Mouse (Mus musculus): ENCODE results near the gene Grid1. TPM values are rescaled to one million over a fixed set of nuclear protein-coding genes. Genes with fewer than 3 reads are reported as not detected.

Gene Grid1
- polyA plus RNA-seq, 1 experiment from 2014 or later: 7.1 TPM

- no peaks in the 10 kb centered on the region for H3K36me3 ChIP-seq
- H3K9me3 ChIP-seq: no peaks in the 10 kb centered on the region
- H3K4me1 ChIP-seq (replicated peaks): no peaks in the 10 kb centered on the region
- H3K4me3 ChIP-seq: no peak overlapping the region
- H3K27ac ChIP-seq (replicated peaks): no peak overlapping the region
- no peak for ATAC-seq (ENCODE audit: low FRiP score, low read depth)
- no peaks in the 10 kb centered on the region for H3K27me3 ChIP-seq
- H3K4me2 ChIP-seq: no peak overlapping the region
- 83% methylated on average over 7 of the region's 7 CpGs for WGBS
- no peak overlapping the region for H3K9ac ChIP-seq
Observed at GRCm38 (mm10) chr14:35453702-35454101, 633.8 kb downstream of the Grid1 start.

GRCm38 (mm10) chr14:35468254-35468653 is 648.3 kb downstream of the Grid1 start:
- Histone ChIP-seq H3K9ac (no peak overlapping the region), H3K4me2 (no peak overlapping the region), H3K4me3 (no peak overlapping the region), H3K27ac (replicated peaks) (peak overlapping the region; percentile 40; the same call in 1 of the 2 replicates), H3K36me3 (no peaks in the 10 kb centered on the region), H3K4me1 (replicated peaks) (no peaks in the 10 kb centered on the region), H3K9me3 (no peaks in the 10 kb centered on the region), H3K27me3 (no peaks in the 10 kb centered on the region)
- ATAC-seq (ENCODE audit: low FRiP score, low read depth): no peak
- 55% methylated on average over 6 of the region's 6 CpGs for WGBS

DNA sequence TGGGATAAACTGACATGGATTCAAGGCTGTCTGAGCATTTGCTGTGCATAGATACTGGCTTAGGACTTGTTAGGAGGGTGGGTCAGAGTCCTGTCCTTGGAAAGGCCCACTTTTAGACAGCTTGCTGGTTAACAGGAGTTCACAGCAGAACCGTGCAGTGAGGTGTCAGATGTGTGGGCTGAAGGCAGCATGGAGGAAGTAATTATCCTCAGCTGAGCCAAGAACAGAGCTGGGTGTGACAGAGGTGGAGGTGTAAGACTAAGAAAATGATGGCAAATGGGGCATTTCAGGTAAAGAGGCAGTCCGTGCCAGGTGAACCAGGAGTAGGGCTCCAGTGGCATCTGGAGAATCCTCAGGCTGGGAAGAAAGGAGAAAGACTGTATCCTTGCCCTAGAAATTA is 666.1 kb downstream of the Grid1 start:
- Histone ChIP-seq H3K9ac (no peak overlapping the region), H3K4me3 (no peak overlapping the region), H3K27ac (replicated peaks) (no peak overlapping the region), H3K27me3 (no peaks in the 10 kb centered on the region), H3K9me3 (no peaks in the 10 kb centered on the region), H3K36me3 (no peaks in the 10 kb centered on the region), H3K4me2 (no peak overlapping the region), H3K4me1 (replicated peaks) (no peaks in the 10 kb centered on the region)
- no peak for ATAC-seq (ENCODE audit: low FRiP score, low read depth)
- 90% methylated on average over 2 of the region's 2 CpGs for WGBS

DNA sequence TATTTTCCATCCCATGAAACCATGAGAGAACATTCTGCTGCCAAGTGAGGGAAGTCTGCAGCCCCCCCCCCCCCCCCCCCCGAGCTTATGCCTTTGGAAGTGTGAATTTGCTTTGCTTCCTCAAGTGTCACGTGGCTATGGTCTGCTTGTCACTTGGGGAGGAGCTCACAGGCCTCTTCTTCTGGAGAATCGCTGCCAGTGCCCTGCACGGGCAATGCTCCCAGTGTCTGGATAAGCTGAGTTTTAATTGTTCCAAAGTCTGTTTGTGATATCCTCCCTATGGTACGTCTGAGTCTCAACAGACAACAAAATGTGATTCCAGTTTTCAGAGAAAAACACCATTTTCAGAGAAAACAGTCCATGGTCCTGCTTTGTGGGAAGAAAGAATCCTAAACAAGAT is 682.4 kb downstream of the Grid1 start:
- Histone ChIP-seq H3K9me3 (no peaks in the 10 kb centered on the region), H3K4me3 (no peak overlapping the region), H3K4me1 (replicated peaks) (no peaks in the 10 kb centered on the region), H3K36me3 (no peaks in the 10 kb centered on the region), H3K9ac (no peak overlapping the region), H3K4me2 (no peak overlapping the region), H3K27ac (replicated peaks) (no peak overlapping the region), H3K27me3 (no peaks in the 10 kb centered on the region)
- no peak for ATAC-seq (ENCODE audit: low FRiP score, low read depth)
- 70% methylated on average over 5 of the region's 5 CpGs for WGBS

- no peak overlapping the region for H3K27ac ChIP-seq (replicated peaks)
- no peak for ATAC-seq (ENCODE audit: low FRiP score, low read depth)
- H3K9me3 ChIP-seq: no peaks in the 10 kb centered on the region
- H3K9ac ChIP-seq: no peak overlapping the region
- H3K36me3 ChIP-seq: no peaks in the 10 kb centered on the region
- H3K4me3 ChIP-seq: no peak overlapping the region
- no peak overlapping the region for H3K4me2 ChIP-seq
- H3K27me3 ChIP-seq: no peaks in the 10 kb centered on the region
- H3K4me1 ChIP-seq (replicated peaks): no peaks in the 10 kb centered on the region
Observed at GRCm38 (mm10) chr14:35519402-35519801, 699.5 kb downstream of the Grid1 start.

- Histone ChIP-seq H3K27me3 (no peaks in the 10 kb centered on the region), H3K4me1 (replicated peaks) (no peaks in the 10 kb centered on the region), H3K4me2 (no peak overlapping the region), H3K36me3 (no peaks in the 10 kb centered on the region), H3K27ac (replicated peaks) (no peak overlapping the region), H3K9me3 (no peaks in the 10 kb centered on the region), H3K9ac (no peak overlapping the region), H3K4me3 (no peak overlapping the region)
- 84% methylated on average over 3 of the region's 3 CpGs for WGBS
- ATAC-seq (ENCODE audit: low FRiP score, low read depth): no peak
Observed at GRCm38 (mm10) chr14:35538835-35539234, 718.9 kb downstream of the Grid1 start.

- H3K4me1 ChIP-seq (replicated peaks): no peaks in the 10 kb centered on the region
- no peaks in the 10 kb centered on the region for H3K36me3 ChIP-seq
- whole genome bisulfite sequencing: 44% methylated on average over 4 of the region's 4 CpGs
- peak; percentile 66; the same call in 1 of the 2 replicates for ATAC-seq (ENCODE audit: low FRiP score, low read depth)
- no peaks in the 10 kb centered on the region for H3K9me3 ChIP-seq
- H3K27ac ChIP-seq (replicated peaks): no peak overlapping the region
- H3K4me2 ChIP-seq: no peak overlapping the region
- no peaks in the 10 kb centered on the region for H3K27me3 ChIP-seq
- no peak overlapping the region for H3K4me3 ChIP-seq
- H3K9ac ChIP-seq: no peak overlapping the region
Observed at GRCm38 (mm10) chr14:35541254-35541991, 721.5 kb downstream of the Grid1 start.

- no peak for ATAC-seq (ENCODE audit: low FRiP score, low read depth)
- no peak overlapping the region for H3K4me2 ChIP-seq
- no peaks in the 10 kb centered on the region for H3K27me3 ChIP-seq
- no peak overlapping the region for H3K9ac ChIP-seq
- no peaks in the 10 kb centered on the region for H3K4me1 ChIP-seq (replicated peaks)
- no peak overlapping the region for H3K27ac ChIP-seq (replicated peaks)
- WGBS: 71% methylated on average over 1 of the region's 1 CpGs
- H3K4me3 ChIP-seq: no peak overlapping the region
- no peaks in the 10 kb centered on the region for H3K36me3 ChIP-seq
- H3K9me3 ChIP-seq: no peaks in the 10 kb centered on the region
Observed at GRCm38 (mm10) chr14:35541992-35542380, 722.1 kb downstream of the Grid1 start.

GRCm38 (mm10) chr14:35554288-35554687 is 734.4 kb downstream of the Grid1 start:
- Histone ChIP-seq H3K27me3 (no peaks in the 10 kb centered on the region), H3K9ac (no peak overlapping the region), H3K27ac (replicated peaks) (no peak overlapping the region), H3K4me3 (no peak overlapping the region), H3K4me1 (replicated peaks) (no peaks in the 10 kb centered on the region), H3K36me3 (no peaks in the 10 kb centered on the region), H3K9me3 (no peaks in the 10 kb centered on the region), H3K4me2 (no peak overlapping the region)
- no peak for ATAC-seq (ENCODE audit: low FRiP score, low read depth)
- WGBS: 66% methylated on average over 3 of the region's 3 CpGs

- Histone ChIP-seq H3K4me1 (replicated peaks) (no peaks in the 10 kb centered on the region), H3K27ac (replicated peaks) (no peak overlapping the region), H3K27me3 (no peaks in the 10 kb centered on the region), H3K36me3 (no peaks in the 10 kb centered on the region), H3K4me2 (no peak overlapping the region), H3K9me3 (no peaks in the 10 kb centered on the region), H3K4me3 (no peak overlapping the region), H3K9ac (no peak overlapping the region)
- ATAC-seq (ENCODE audit: low FRiP score, low read depth): no peak
- WGBS: 90% methylated on average over 3 of the region's 3 CpGs
Observed at GRCm38 (mm10) chr14:35561244-35561893, 741.5 kb downstream of the Grid1 start.

DNA sequence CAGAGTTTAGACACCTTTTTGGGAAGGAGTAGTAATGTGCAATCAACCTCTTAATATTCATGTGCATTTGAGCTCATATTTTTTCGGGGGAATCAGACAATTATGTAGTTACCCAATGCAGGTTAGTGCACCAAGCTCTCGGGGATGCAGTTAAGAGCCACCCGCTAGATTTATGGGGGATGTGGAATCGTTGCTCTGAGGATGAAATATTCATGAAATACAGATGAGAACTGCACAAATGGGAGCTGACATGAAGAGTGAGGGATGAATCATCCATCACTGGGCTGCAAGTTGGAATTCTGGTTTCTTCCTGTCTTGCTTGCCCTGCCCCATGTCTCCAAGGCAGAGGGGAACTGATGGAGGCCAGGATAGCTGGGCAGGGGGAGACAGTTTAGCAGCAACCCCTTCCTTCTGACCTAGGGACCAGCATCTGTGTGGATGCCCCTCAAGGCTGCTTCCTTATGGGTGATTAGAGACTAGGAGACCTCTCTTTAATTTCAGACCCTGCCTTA is 753.1 kb downstream of the Grid1 start:
- Histone ChIP-seq H3K4me1 (replicated peaks) (no peaks in the 10 kb centered on the region), H3K9me3 (no peaks in the 10 kb centered on the region), H3K9ac (no peak overlapping the region), H3K4me3 (no peak overlapping the region), H3K4me2 (no peak overlapping the region), H3K36me3 (no peaks in the 10 kb centered on the region), H3K27me3 (no peaks in the 10 kb centered on the region), H3K27ac (replicated peaks) (no peak overlapping the region)
- whole genome bisulfite sequencing: 75% methylated on average over 4 of the region's 4 CpGs
- no peak for ATAC-seq (ENCODE audit: low FRiP score, low read depth)

GRCm38 (mm10) chr14:35574489-35574888 is 754.6 kb downstream of the Grid1 start:
- no peak overlapping the region for H3K4me3 ChIP-seq

More at GRCm38 (mm10) chr14:35574489-35574888, 754.6 kb downstream of the Grid1 start:
- Histone ChIP-seq H3K4me1 (replicated peaks) (no peaks in the 10 kb centered on the region), H3K27me3 (no peaks in the 10 kb centered on the region), H3K36me3 (no peaks in the 10 kb centered on the region), H3K27ac (replicated peaks) (no peak overlapping the region), H3K9ac (no peak overlapping the region), H3K4me2 (no peak overlapping the region), H3K9me3 (no peaks in the 10 kb centered on the region)
- WGBS: 68% methylated on average over 2 of the region's 2 CpGs
- ATAC-seq (ENCODE audit: low FRiP score, low read depth): no peak
